Mouse (Mus musculus) urinary bladder, adult 2 months (tissue): ENCODE measurements around the gene Efcab6. TPM values are rescaled to one million over a fixed set of nuclear protein-coding genes. Genes with fewer than 3 reads are reported as not detected.
"Not testable (repeated sequence)": the region's sequence is repeated elsewhere in the genome, so short reads cannot be mapped to it uniquely, and the experiment has no call there.

Experiments used
- DNase-seq: peaks from one replicate; pipeline ENCODE4 v3.0.0; 2022; ENCODE audit warnings: low spot score
- polyA plus RNA-seq: library from polyadenylated mRNA; depleted of rRNA; stranded (reverse); fragments of >200 nt; gene quantifications from 2 replicates; pipeline ENCODE4 v1.2.3, GENCODE M21; 2012; rRNA removed

Efcab6 gene
- 0.09 and 0.12 TPM in 2 replicates for polyA plus RNA-seq

DNA sequence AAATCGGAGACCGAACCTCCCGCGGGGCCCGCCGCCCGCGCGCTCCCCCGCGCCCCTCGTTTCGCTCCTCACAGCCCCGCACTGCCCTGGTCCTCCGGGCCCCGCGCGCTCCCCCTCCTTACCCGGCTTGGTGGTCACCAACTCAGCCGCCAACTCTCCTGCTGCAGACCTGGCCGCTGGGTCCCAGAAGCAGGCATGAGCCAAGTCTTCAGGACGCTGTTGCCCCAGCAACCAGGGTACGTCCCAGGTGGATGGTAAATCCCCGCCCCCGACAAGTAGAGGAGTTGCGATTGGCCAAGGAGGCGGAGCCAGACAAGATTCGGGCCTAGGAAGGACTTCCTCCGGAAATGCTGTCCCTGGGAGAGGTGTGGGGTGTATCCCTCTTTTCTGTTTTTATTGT, at the start of gene Efcab6:
Efcab6 (minus strand) TSS at position 240 of the 400 bp plus-strand sequence.
- DNase-seq, result no peak

GRCm38 (mm10) chr15:84113873-84114272, 48.7 kb upstream of the Efcab6 start:
- DNase-seq, result no peak

DNA sequence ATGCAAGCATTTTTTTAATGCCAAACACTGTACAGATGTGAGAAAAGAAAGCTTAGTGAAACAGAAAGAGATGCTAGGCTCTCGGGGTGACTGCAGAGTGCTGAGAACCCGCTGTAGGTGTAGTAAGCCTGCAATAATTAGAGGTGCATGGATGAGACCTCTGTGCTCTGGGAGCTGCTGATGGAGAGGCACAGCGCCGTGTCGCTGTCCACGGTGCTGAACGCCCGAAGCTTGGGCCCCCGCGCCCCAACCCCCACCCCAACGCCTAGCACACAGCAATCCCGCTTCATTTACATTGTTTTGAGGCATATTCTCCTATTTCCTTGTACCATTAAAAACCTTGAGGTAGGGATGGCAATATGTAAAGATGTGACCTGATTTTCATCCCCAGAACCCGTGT, 43.7 kb upstream of the Efcab6 start:
- DNase-seq, result no peak

GRCm38 (mm10) chr15:84105924-84106500, 40.8 kb upstream of the Efcab6 start:
- DNase-seq, result no peak

GRCm38 (mm10) chr15:84105105-84105923, 40.1 kb upstream of the Efcab6 start, which contains the start of gene Sult4a1:
Gene Sult4a1 (minus strand): TSS chr15:84105754.
- DNase-seq, result no peak

DNA sequence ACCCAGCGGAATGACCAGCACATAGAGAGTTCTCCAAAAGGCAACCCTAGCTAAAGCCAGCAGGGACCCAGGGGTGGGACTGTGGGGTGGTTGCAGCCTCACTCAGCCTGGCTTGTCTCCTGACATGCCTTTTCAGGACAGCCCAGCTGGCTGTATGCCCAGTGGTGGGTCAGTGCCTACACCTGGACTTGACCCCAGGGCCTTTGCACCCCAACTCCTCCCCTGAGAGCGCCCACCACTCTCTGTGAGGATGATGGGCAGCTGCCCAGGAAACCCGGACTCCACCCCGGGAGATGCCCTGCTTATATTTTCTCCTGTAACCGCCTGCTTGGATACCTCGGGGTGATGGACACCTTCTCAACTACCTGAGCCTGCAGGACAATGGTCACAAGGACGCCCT, 39.4 kb upstream of the Efcab6 start:
- no peak for DNase-seq

- DNase-seq, result not testable (repeated sequence)
These were observed 32.4 kb upstream of the Efcab6 start for GRCm38 (mm10) chr15:84097536-84097935.

- no peak for DNase-seq
These were observed 30.9 kb upstream of the Efcab6 start for GRCm38 (mm10) chr15:84096051-84096450.

GRCm38 (mm10) chr15:84094921-84095320, 29.7 kb upstream of the Efcab6 start:
- no peak for DNase-seq

GRCm38 (mm10) chr15:84086775-84087174, 21.6 kb upstream of the Efcab6 start:
- DNase-seq, result no peak

GRCm38 (mm10) chr15:84086364-84086763, 21.2 kb upstream of the Efcab6 start:
- no peak for DNase-seq

GRCm38 (mm10) chr15:84080069-84080468, 14.9 kb upstream of the Efcab6 start:
- DNase-seq, result no peak

DNA sequence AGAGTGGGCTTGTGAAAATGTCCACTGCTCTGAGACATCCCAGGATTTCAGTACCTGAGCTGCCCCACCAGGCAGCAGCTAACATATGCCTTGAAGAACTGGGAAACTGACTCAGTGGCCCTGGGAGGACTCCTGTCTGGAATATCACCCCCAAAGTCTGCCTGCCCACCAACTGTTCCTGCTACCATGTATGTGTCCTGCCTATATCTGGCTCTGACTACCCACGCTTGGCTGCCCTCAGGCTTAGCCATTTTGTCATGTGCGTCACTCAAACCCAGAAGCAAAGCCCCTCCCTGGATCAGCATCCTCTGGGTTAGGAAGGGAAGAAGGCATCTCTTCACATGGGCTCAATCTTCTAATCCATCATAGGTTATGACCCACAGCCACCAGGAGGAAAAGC, 14.3 kb upstream of the Efcab6 start:
- DNase-seq, result no peak

DNA sequence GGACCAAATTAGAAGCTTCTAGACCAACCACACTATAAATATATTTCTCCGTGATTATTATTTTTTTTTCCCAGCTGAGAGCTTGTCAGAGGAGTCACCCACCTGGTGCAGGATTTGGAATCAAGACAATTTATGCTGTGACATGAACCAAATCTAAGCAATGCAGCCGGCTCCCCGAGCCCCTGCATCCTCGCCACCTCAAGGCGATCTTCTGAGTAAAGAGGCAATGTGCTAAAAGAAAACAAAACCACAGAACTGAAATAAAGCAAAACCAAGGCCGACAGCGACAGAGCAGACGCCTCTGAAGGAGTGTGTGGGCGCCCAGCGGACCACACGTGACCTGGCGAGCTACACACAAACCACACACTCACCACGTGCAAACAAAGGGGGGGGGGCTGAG, 13.5 kb upstream of the Efcab6 start:
- no peak for DNase-seq

- DNase-seq, result no peak
These were observed 12.0 kb upstream of the Efcab6 start for GRCm38 (mm10) chr15:84077151-84077550.

DNA sequence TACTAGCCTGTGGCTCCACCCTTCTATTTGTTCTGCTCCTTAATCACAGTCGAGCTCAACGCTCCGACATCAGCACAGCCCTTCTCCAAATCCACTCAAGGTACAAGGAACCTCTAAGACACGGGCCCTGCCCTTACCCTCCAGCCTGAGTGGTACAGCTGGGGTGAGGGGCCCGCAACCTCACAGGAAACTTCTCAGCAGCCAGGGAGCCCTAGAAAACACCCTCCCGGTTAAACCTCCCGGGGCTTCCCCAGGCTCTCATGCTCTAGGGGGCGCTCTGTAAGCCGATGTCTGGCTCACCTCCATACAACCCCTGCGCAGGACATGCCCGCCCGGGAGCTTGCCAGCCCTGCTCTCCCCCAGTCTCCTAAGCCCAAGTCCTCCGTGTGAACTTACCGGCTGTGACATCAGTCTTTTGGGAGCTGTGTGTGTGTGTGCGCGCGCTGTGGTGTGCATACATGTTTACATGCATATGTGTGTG, 9.6 kb upstream of the Efcab6 start:
- DNase-seq, result no peak

DNA sequence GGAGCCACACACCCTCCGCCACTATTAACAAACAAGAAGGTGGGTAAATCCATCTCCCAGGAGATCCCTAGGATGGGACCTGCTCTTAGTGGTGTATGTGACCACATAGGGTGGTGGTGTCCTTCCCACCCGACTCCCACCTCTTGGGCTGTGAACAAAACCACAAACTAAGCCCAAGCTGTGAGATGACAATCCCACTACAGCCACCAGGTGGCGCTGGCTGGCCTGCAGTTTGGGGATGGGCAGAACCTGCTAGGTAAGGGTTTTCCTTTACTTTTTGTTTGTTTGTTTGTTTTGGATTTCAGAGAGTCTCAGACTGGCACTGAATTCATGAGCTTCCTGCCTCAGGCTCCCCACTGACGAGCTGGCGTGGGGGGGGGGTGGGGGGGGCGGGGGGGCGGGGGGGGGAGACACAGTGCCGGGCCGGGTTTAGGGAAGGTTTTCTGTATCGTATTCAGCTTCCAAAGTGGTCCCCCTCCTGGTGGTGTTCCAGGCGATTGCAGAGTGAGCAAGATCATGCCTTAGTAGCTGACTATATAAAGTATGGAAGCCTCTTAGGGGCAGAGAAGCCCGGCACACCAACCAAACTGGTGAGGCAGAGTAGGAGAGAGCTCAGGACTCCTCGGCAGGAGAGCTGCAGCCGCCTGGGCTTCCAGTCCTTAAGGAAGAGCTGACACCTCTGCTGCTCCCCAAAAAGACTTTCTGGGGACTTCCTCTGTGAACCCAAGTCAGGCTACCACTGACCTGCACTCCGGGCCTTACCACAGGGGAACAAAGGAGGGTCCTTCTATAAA, 8.9 kb upstream of the Efcab6 start:
- peak; percentile 37 for DNase-seq

DNA sequence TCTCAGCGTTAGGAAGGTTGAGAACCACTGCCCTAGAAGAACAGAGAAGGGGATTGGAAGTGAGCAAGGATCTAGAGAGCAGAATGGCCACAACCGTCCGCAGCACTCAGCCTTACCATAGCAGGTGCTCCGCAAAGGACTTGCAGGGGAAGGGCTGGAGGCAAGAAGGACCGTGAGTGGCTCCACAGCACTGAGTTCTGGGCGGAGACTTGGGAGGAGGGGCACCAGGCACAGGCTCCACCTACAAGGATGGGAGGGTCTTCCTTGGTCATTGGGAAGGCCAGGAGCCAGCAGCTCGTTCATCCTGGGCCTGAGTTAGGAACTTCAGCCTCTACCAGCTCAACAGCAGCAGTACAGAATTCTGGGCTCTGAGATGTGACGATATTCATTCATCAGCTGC, 7.9 kb upstream of the Efcab6 start:
- no peak for DNase-seq

GRCm38 (mm10) chr15:84072226-84072625, 7.0 kb upstream of the Efcab6 start:
- DNase-seq, result no peak

GRCm38 (mm10) chr15:84070116-84070676, 5.0 kb upstream of the Efcab6 start:
- no peak for DNase-seq

DNA sequence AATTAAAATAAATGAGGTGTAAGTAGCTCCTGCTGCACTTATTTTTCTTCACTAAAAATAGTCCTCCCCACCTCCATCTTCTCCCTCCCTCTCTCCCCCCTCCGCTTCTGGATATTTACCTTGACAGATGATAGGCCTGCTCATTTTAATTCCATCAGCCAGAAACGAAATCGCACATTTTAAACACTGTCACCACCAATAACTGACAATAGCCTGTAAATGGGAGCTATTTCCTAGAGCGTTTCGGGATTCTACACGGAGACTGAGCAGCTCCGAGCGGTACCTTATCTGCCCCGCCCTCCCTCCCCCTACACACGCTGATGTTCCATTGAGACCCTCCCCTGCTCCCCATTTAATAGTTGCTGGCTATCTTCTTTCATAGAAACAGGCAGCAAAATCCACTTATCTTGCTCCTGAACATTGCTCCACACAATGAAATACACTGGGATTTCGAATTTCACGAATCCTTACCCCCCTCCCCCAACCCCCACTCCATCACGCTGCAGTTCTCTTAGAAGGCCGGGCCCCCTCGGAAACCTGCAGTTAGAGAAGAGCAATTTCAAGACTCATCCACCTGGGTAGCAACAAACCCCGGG, 4.4 kb upstream of the Efcab6 start:
- DNase-seq, result no peak

GRCm38 (mm10) chr15:84065701-84066100, 522 bp upstream of the Efcab6 start:
- DNase-seq, result no peak
